Mouse (Mus musculus): ENCODE measurements at regions not wholly inside any gene's neighbourhood (a gene's known extent, or its start where the extent isn't known, plus 50 kb on each side); places are given as distances from the start of the nearest gene placed in this dataset.

DNA sequence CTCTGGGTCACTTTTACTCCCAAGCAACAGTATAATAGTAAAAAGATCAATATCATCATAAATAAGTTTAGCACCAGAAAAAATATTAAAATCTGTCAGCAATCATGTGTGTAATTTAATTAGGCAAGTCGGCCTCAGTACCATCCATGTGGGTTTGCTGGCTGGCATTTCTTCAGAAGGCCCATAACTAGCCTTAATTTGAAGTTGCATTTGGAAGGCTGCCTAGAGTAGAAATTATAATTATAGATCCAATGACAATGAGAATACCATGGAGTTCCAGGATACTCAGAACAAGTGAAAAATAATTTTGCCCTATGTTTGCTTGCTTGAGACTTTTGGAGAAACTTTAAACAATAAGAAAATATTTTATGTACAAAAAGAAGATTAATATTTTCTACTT lies 521.4 kb downstream of the Kctd12 start:
- no peak for TF ChIP-seq POLR2A (IDR thresholded peaks at IDR 0.05; ENCODE audit: low read depth, low read length)
- TF ChIP-seq CTCF (IDR thresholded peaks at IDR 0.05; ENCODE audit: borderline replicate concordance, insufficient read depth, low read length) = no peak

Data from embryonic fibroblast, embryonic 13.5 days (primary cell).